Mouse (Mus musculus) stomach, postnatal 0 days (tissue): ENCODE measurements around the gene E130116L18Rik. TPM values are rescaled to one million over a fixed set of nuclear protein-coding genes. Genes with fewer than 3 reads are reported as not detected.

Source experiments
- ATAC-seq: fragments of 200-750 bp; cut with Nextera tagmentation; 2 replicates; pipeline ENCODE4 v1.8.0; 2017; ENCODE audit not compliant: low FRiP score, low TSS enrichment
- DNase-seq: peaks from one replicate; pipeline ENCODE4 v3.0.0-alpha.2; 2016; ENCODE audit warnings: low spot score
- H3K27ac ChIP-seq: fragments of 300-500 bp; sonication (generic); replicated peaks from 2 replicates; pipeline ENCODE4 v1.5.1; 2014; ENCODE audit warnings: mild to moderate bottlenecking, control low read depth
- H3K27me3 ChIP-seq: fragments of 300-500 bp; sonication (generic); 2 replicates; pipeline ENCODE4 v1.6.1; 2014; ENCODE audit warnings: low read length; ENCODE audit not compliant: control insufficient read depth, insufficient read depth
- H3K36me3 ChIP-seq: fragments of 300-500 bp; sonication (generic); 2 replicates; pipeline ENCODE4 v1.6.1; 2014; ENCODE audit warnings: low read length, mixed read lengths; ENCODE audit not compliant: control insufficient read depth, insufficient read depth
- H3K4me1 ChIP-seq: fragments of 300-500 bp; sonication (generic); replicated peaks from 2 replicates; pipeline ENCODE4 v1.6.1; 2014; ENCODE audit warnings: antibody characterized with exemption; ENCODE audit not compliant: control insufficient read depth, insufficient read depth
- H3K4me2 ChIP-seq: fragments of 300-500 bp; sonication (generic); replicated peaks from 2 replicates; pipeline ENCODE4 v1.6.1; 2014; ENCODE audit warnings: low read depth, mild to moderate bottlenecking, control low read depth, moderate library complexity
- H3K4me3 ChIP-seq: fragments of 300-500 bp; sonication (generic); 2 replicates; pipeline ENCODE4 v1.5.1; 2014; ENCODE audit warnings: low read depth, low read length, control low read depth
- H3K9ac ChIP-seq: fragments of 300-500 bp; sonication (generic); 2 replicates; pipeline ENCODE4 v1.6.1; 2014; ENCODE audit warnings: mild to moderate bottlenecking, low read length, control low read depth, mixed read lengths
- H3K9me3 ChIP-seq: fragments of 300-500 bp; sonication (generic); 2 replicates; pipeline ENCODE4 v1.6.1; 2016; ENCODE audit warnings: low read length; ENCODE audit not compliant: control insufficient read depth
- CTCF ChIP-seq: IDR thresholded peaks from 2 replicates; pipeline ENCODE4 v1.5.1; 2016; ENCODE audit warnings: antibody characterized with exemption, low read depth, mild to moderate bottlenecking, moderate library complexity
- EP300 ChIP-seq: optimal IDR thresholded peaks from 2 replicates; pipeline ENCODE3; 2016; ENCODE audit warnings: antibody characterized with exemption
- WGBS: fragments of 180-500 bp; shearing (Covaris S2); extraction: QIAGEN DNeasy Blood & Tissue Kit; methylation state at CpG from one replicate; pipeline ENCODE4 v1.1.7; 2014; 5-methylcytosine and 5-hydroxymethylcytosine counted together
- polyA plus RNA-seq: library from polyadenylated mRNA; unstranded; fragments of >200 nt; fragmentation: Nextera tagmentation; extraction: Ambion mirVana; gene quantifications from 2 replicates; pipeline ENCODE4 v1.2.1, GENCODE M21; 2015

E130116L18Rik gene
- 1.5 TPM in 1 of 2 replicates, not detected in the other for polyA plus RNA-seq

GRCm38 (mm10) chr5:25222752-25223702, at the start of gene E130116L18Rik:
TSS of gene E130116L18Rik (minus strand) at chr5:25223153.
- H3K4me3 ChIP-seq, result peak within 1 kb of the TSS; percentile 71
- H3K9ac ChIP-seq, result peak within 1 kb of the TSS; percentile 85
- 2% methylated on average over 72 of the region's 72 CpGs for WGBS
- no peaks in the 10 kb centered on the region for H3K9me3 ChIP-seq
- no peak for TF ChIP-seq EP300
- TF ChIP-seq CTCF, result no peak
- no peaks in the 10 kb centered on the region for H3K27me3 ChIP-seq
- peak; percentile 98 for ATAC-seq
- peak within 1 kb of the TSS; percentile 94 for H3K27ac ChIP-seq
- H3K4me2 ChIP-seq, result peak within 1 kb of the TSS; percentile 65
- peak; percentile 92 for DNase-seq
- no peaks in the 10 kb centered on the region for H3K36me3 ChIP-seq
- no peaks in the 10 kb centered on the region for H3K4me1 ChIP-seq

- TF ChIP-seq EP300, result no peak
- TF ChIP-seq CTCF, result no peak
- no peaks in the 10 kb centered on the region for H3K27me3 ChIP-seq
- no peak overlapping the region for H3K9ac ChIP-seq
- WGBS, result 73% methylated on average over 4 of the region's 4 CpGs
- peaks cover 9% of the 10 kb centered on the region; the same call in 1 of the 2 replicates for H3K36me3 ChIP-seq
- no peak for DNase-seq
- H3K4me3 ChIP-seq, result no peak overlapping the region
- H3K4me2 ChIP-seq, result no peak overlapping the region
- no peaks in the 10 kb centered on the region for H3K9me3 ChIP-seq
- no peaks in the 10 kb centered on the region for H3K4me1 ChIP-seq
- no peak overlapping the region for H3K27ac ChIP-seq
- no peak for ATAC-seq
These were observed 45.4 kb upstream of the E130116L18Rik start for GRCm38 (mm10) chr5:25268258-25268888.

- WGBS, result 79% methylated on average over 7 of the region's 7 CpGs
- Histone ChIP-seq H3K4me3 (no peak overlapping the region), H3K4me2 (no peak overlapping the region), H3K9me3 (no peaks in the 10 kb centered on the region), H3K27ac (no peak overlapping the region), H3K9ac (no peak overlapping the region), H3K36me3 (peaks cover 16% of the 10 kb centered on the region; the same call in 1 of the 2 replicates), H3K27me3 (no peaks in the 10 kb centered on the region), H3K4me1 (no peaks in the 10 kb centered on the region)
- ATAC-seq (no peak), DNase-seq (no peak)
- TF ChIP-seq CTCF (no peak), EP300 (no peak)
These were observed 39.3 kb upstream of the E130116L18Rik start for GRCm38 (mm10) chr5:25262266-25262665.

GRCm38 (mm10) chr5:25261452-25261851, 38.5 kb upstream of the E130116L18Rik start:
- no peak overlapping the region for H3K9ac ChIP-seq
- ATAC-seq, result no peak
- no peak overlapping the region for H3K4me2 ChIP-seq
- TF ChIP-seq CTCF, result no peak
- TF ChIP-seq EP300, result no peak
- no peak overlapping the region for H3K27ac ChIP-seq
- 78% methylated on average over 6 of the region's 6 CpGs for WGBS
- no peaks in the 10 kb centered on the region for H3K4me1 ChIP-seq
- H3K4me3 ChIP-seq, result no peak overlapping the region
- H3K9me3 ChIP-seq, result no peaks in the 10 kb centered on the region
- H3K36me3 ChIP-seq, result peaks cover 16% of the 10 kb centered on the region; the same call in 1 of the 2 replicates
- DNase-seq, result no peak
- no peaks in the 10 kb centered on the region for H3K27me3 ChIP-seq

GRCm38 (mm10) chr5:25256686-25257085, 33.7 kb upstream of the E130116L18Rik start:
- no peak for ATAC-seq
- H3K9me3 ChIP-seq, result no peaks in the 10 kb centered on the region

More at GRCm38 (mm10) chr5:25256686-25257085, 33.7 kb upstream of the E130116L18Rik start:
- Histone ChIP-seq H3K27ac (no peak overlapping the region), H3K4me3 (no peak overlapping the region), H3K4me1 (no peaks in the 10 kb centered on the region), H3K27me3 (no peaks in the 10 kb centered on the region), H3K4me2 (no peak overlapping the region), H3K9ac (no peak overlapping the region), H3K36me3 (peaks cover 19% of the 10 kb centered on the region)
- WGBS, result 83% methylated on average over 2 of the region's 2 CpGs
- DNase-seq, result no peak
- no peak for TF ChIP-seq CTCF
- TF ChIP-seq EP300, result no peak
